Mouse (Mus musculus): ENCODE data around the gene Trdmt1. TPM values are rescaled to one million over a fixed set of nuclear protein-coding genes. Genes with fewer than 3 reads are reported as not detected.

The Trdmt1 gene
- polyA plus RNA-seq, 1 experiment, result 3.1 TPM

DNA sequence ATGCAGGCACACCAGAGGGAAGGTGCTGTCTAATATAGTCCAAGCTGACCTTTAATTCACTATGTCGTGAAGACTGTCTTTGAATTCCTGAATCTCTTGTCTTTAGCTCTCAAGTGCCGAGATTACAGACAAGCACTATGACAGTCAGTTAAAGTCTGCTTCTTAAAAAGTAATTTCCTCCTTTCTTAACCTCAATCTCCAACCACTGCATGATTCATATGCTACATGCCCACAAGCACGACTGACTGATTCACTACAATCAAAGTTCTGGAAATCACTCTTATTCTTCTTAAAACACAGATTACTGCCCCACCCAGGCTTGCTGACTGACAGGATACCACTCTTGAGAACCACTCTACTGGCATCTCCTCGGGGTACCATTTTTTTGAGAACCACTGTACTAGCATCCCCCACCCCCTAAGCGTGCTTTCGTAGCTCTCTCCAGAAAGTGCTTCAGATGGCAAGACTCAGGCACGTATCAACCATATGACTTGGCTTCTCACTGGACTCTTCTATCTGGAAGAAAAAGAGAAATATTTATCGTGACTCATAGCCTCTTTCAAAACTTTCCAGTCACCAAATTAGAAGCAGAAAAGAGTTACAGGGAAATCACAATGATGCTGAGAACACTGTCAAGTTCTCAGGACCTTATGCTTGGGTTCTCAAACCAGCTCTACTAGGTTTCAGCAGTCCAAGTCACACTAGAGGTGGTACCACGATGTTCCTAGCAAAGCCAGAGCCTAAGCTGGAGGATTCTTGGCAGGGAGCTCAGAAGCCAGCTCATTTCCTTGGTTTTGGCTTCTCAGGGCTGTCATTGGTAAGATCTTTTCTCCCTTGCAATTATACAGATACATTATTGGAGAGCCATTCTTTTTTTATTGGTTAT is 12.9 kb upstream of the Trdmt1 start:
- TF ChIP-seq POLR2A (IDR thresholded peaks at IDR 0.05; ENCODE audit: control insufficient read depth, low read depth, low read length) (no peak), CTCF (IDR thresholded peaks at IDR 0.05; ENCODE audit: control insufficient read depth, insufficient read depth, insufficient replicate concordance, low read depth, low read length) (no peak)
- Histone ChIP-seq H3K27ac (ENCODE audit: control insufficient read depth, insufficient read depth, low read depth, low read length) (no peak overlapping the region), H3K4me1 (ENCODE audit: control insufficient read depth, insufficient read depth, low read length) (no peaks in the 10 kb centered on the region; the same call in 1 of the 2 replicates), H3K27me3 (ENCODE audit: control insufficient read depth, insufficient read depth, low read length) (no peaks in the 10 kb centered on the region), H3K36me3 (ENCODE audit: control insufficient read depth, insufficient read depth, low read length) (no peaks in the 10 kb centered on the region), H3K4me3 (ENCODE audit: control insufficient read depth, low read depth, low read length) (no peak overlapping the region)

DNA sequence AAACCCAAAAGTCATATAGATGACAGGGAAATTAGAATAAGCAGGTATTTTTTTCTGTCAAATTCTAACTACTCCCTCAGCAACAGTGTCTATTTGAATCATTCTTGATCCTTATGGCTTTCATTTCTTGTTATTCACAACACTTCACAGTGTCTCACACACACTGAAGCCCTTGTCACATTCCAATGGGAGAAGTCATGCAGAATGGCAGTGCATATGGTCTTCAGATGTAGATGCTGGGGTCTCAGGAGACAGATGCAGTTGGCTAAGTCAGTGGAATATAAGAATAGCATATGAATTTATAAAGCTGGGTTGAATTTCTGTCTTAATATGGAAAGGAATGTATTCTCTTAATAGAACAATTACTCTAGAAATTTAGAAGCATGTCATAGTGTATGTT is 11.8 kb upstream of the Trdmt1 start:
- H3K27me3 ChIP-seq (ENCODE audit: control insufficient read depth, insufficient read depth, low read length), result no peaks in the 10 kb centered on the region
- H3K36me3 ChIP-seq (ENCODE audit: control insufficient read depth, insufficient read depth, low read length), result no peaks in the 10 kb centered on the region
- H3K4me3 ChIP-seq (ENCODE audit: control insufficient read depth, low read depth, low read length), result no peak overlapping the region
- no peak overlapping the region for H3K27ac ChIP-seq (ENCODE audit: control insufficient read depth, insufficient read depth, low read depth, low read length)
- H3K4me1 ChIP-seq (ENCODE audit: control insufficient read depth, insufficient read depth, low read length), result no peaks in the 10 kb centered on the region; the same call in 1 of the 2 replicates
- no peak for TF ChIP-seq POLR2A (IDR thresholded peaks at IDR 0.05; ENCODE audit: control insufficient read depth, low read depth, low read length)
- no peak for TF ChIP-seq CTCF (IDR thresholded peaks at IDR 0.05; ENCODE audit: control insufficient read depth, insufficient read depth, insufficient replicate concordance, low read depth, low read length)

DNA sequence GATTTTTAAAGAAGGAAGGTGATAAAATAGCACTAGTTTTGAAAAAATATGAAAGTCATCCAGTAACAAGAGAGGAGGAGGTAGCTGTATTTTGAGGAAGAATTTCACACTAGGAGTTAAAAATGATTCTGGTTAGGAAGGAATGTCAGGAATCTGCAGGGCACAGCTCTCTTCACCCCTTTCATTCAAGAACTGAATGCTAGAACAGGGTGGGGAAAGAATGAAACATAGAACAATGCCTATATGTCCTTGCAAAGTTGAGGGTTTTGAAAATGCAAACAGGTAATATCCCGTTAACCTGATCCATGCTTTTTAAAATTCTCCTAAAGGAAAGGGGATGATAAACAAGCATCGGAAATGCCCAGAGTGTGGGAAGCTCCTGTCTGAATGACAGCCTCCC is 9.5 kb upstream of the Trdmt1 start:
- Histone ChIP-seq H3K27me3 (ENCODE audit: control insufficient read depth, insufficient read depth, low read length) (no peaks in the 10 kb centered on the region), H3K4me3 (ENCODE audit: control insufficient read depth, low read depth, low read length) (no peak overlapping the region), H3K36me3 (ENCODE audit: control insufficient read depth, insufficient read depth, low read length) (no peaks in the 10 kb centered on the region), H3K4me1 (ENCODE audit: control insufficient read depth, insufficient read depth, low read length) (no peaks in the 10 kb centered on the region), H3K27ac (ENCODE audit: control insufficient read depth, insufficient read depth, low read depth, low read length) (no peak overlapping the region)
- TF ChIP-seq CTCF (IDR thresholded peaks at IDR 0.05; ENCODE audit: control insufficient read depth, insufficient read depth, insufficient replicate concordance, low read depth, low read length), result no peak
- TF ChIP-seq POLR2A (IDR thresholded peaks at IDR 0.05; ENCODE audit: control insufficient read depth, low read depth, low read length), result no peak

DNA sequence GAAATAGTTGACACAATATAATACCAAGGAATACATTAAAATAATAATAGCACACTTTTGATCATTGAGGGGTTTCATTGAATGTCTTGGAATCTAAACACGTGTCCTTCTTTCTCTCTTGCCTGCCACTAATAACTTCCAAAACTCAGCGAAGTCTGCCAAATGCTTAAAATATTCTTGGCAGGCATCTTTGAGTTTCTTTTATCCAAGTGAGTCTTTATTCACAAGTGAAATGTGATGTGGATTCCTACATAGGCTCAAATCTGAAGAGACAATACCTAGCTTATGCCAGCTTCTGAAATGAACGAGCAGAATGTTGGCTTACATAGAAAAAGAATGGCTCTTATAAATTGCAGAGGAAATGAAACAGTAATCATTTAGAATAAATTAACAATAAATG is 4.3 kb upstream of the Trdmt1 start:
- no peak for TF ChIP-seq POLR2A (IDR thresholded peaks at IDR 0.05; ENCODE audit: control insufficient read depth, low read depth, low read length)
- TF ChIP-seq CTCF (IDR thresholded peaks at IDR 0.05; ENCODE audit: control insufficient read depth, insufficient read depth, insufficient replicate concordance, low read depth, low read length), result no peak
- Histone ChIP-seq H3K27ac (ENCODE audit: control insufficient read depth, insufficient read depth, low read depth, low read length) (no peak overlapping the region), H3K4me3 (ENCODE audit: control insufficient read depth, low read depth, low read length) (no peak overlapping the region), H3K36me3 (ENCODE audit: control insufficient read depth, insufficient read depth, low read length) (no peaks in the 10 kb centered on the region), H3K4me1 (ENCODE audit: control insufficient read depth, insufficient read depth, low read length) (no peaks in the 10 kb centered on the region; the same call in 1 of the 2 replicates), H3K27me3 (ENCODE audit: control insufficient read depth, insufficient read depth, low read length) (no peaks in the 10 kb centered on the region)

DNA sequence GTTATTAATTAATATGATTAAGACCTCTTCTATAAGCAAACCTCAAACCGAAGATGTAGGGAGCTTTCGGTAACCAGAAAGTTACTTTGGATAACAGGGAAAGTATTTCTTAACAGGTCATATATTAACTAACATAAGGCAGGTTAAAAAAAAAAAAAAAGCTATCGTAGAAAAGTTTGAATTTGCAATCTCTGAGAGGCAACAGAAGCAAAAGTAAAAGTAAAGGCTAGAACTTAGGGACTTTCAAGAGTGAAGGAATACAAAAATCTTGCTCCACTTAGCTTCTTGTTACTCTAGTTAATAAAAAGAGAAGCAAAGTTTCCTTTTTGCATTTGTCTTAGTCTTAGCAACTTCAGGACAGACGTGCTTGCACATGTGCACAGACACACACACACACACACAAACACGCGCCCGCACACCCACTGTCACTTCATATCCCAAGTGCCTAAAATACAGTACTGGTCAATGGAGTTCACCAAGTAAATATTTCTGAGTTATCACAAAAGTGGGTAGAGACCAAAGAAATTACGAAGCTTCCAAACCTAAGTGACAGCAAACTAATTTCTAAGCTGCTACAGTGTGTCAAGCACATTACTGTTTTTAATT is 846 bp downstream of the Trdmt1 start:
- Histone ChIP-seq H3K4me3 (ENCODE audit: control insufficient read depth, low read depth, low read length) (peak overlapping the region; percentile 86), H3K4me1 (ENCODE audit: control insufficient read depth, insufficient read depth, low read length) (no peaks in the 10 kb centered on the region; the same call in 1 of the 2 replicates), H3K27ac (ENCODE audit: control insufficient read depth, insufficient read depth, low read depth, low read length) (peak overlapping the region; percentile 75), H3K36me3 (ENCODE audit: control insufficient read depth, insufficient read depth, low read length) (no peaks in the 10 kb centered on the region), H3K27me3 (ENCODE audit: control insufficient read depth, insufficient read depth, low read length) (no peaks in the 10 kb centered on the region)
- TF ChIP-seq CTCF (IDR thresholded peaks at IDR 0.05; ENCODE audit: control insufficient read depth, insufficient read depth, insufficient replicate concordance, low read depth, low read length) (no peak), POLR2A (IDR thresholded peaks at IDR 0.05; ENCODE audit: control insufficient read depth, low read depth, low read length) (no peak)

DNA sequence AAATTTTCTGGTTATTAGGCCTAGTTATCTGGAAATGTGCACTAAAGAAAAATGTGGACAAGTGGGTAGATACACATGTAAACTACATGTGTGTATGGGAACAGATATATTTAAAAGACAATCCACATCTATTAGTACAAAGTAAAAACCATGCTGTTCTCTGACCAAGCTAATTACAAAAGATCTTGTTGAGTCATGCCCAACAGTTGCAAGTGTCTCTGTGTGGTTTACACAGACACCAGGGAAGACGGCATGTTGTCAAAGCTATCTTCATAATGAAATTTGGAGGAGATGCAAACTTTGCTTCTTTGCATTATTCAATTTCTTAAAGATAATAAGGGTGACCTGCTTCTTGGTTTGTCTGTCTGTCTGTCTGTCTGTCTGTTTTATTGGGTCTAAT is 4.6 kb downstream of the Trdmt1 start:
- H3K27ac ChIP-seq (ENCODE audit: control insufficient read depth, insufficient read depth, low read depth, low read length), result no peak overlapping the region
- no peaks in the 10 kb centered on the region for H3K27me3 ChIP-seq (ENCODE audit: control insufficient read depth, insufficient read depth, low read length)
- H3K4me1 ChIP-seq (ENCODE audit: control insufficient read depth, insufficient read depth, low read length), result no peaks in the 10 kb centered on the region
- TF ChIP-seq CTCF (IDR thresholded peaks at IDR 0.05; ENCODE audit: control insufficient read depth, insufficient read depth, insufficient replicate concordance, low read depth, low read length) (no peak), POLR2A (IDR thresholded peaks at IDR 0.05; ENCODE audit: control insufficient read depth, low read depth, low read length) (no peak)
- no peak overlapping the region for H3K4me3 ChIP-seq (ENCODE audit: control insufficient read depth, low read depth, low read length)
- no peaks in the 10 kb centered on the region for H3K36me3 ChIP-seq (ENCODE audit: control insufficient read depth, insufficient read depth, low read length)

DNA sequence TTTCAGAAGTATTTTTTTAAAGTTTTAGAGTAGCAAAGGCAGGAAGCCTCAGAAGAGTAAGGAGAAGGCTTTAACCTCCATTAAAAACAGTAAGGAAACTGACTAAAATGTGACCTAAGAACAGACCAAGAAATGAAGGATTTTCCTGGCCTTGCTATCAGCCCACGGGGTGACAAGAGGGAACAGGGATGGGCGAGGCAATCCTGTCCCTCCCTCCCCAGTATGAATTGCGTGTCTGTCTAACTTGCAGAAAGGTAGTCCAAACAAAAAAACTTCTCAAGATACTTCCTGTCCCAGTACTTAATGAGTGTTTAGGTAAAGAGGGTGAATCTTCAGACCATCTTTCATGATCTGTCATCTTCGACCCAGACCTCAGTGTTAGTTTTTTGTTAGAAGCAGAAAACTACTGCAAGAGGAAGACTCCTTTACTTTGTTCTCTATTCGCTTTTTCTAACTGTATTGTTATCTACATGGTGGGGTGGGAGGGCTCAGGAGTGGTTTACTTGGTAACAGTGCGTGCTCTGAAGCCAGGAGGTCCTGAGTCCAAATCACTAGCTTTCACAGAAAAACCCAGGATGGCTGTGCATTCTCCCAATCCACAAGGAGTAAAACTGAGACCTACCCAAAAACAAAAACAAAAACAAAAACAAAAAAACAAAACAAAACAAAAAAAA is 5.6 kb downstream of the Trdmt1 start:
- H3K27me3 ChIP-seq (ENCODE audit: control insufficient read depth, insufficient read depth, low read length), result no peaks in the 10 kb centered on the region
- H3K4me3 ChIP-seq (ENCODE audit: control insufficient read depth, low read depth, low read length), result no peak overlapping the region
- no peak for TF ChIP-seq POLR2A (IDR thresholded peaks at IDR 0.05; ENCODE audit: control insufficient read depth, low read depth, low read length)
- no peak for TF ChIP-seq CTCF (IDR thresholded peaks at IDR 0.05; ENCODE audit: control insufficient read depth, insufficient read depth, insufficient replicate concordance, low read depth, low read length)
- H3K36me3 ChIP-seq (ENCODE audit: control insufficient read depth, insufficient read depth, low read length), result no peaks in the 10 kb centered on the region
- no peaks in the 10 kb centered on the region for H3K4me1 ChIP-seq (ENCODE audit: control insufficient read depth, insufficient read depth, low read length)
- H3K27ac ChIP-seq (ENCODE audit: control insufficient read depth, insufficient read depth, low read depth, low read length), result no peak overlapping the region
